Mouse (Mus musculus): ENCODE measurements at regions not wholly inside any gene's neighbourhood (a gene's known extent, or its start where the extent isn't known, plus 50 kb on each side); places are given as distances from the start of the nearest gene placed in this dataset.

GRCm38 (mm10) chrX:99246704-99247103 is 110.8 kb downstream of the Efnb1 start:
- TF ChIP-seq CTCF (IDR thresholded peaks at IDR 0.05; ENCODE audit: control insufficient read depth, insufficient read depth, insufficient replicate concordance, low read depth, low read length) = no peak
- TF ChIP-seq POLR2A (IDR thresholded peaks at IDR 0.05; ENCODE audit: control insufficient read depth, low read depth, low read length) = no peak
